Mouse (Mus musculus): ENCODE measurements around the gene Stpg3. TPM values are rescaled to one million over a fixed set of nuclear protein-coding genes. Genes with fewer than 3 reads are reported as not detected.

Gene Stpg3
- total RNA-seq, 1 experiment, result 0.45 TPM

DNA sequence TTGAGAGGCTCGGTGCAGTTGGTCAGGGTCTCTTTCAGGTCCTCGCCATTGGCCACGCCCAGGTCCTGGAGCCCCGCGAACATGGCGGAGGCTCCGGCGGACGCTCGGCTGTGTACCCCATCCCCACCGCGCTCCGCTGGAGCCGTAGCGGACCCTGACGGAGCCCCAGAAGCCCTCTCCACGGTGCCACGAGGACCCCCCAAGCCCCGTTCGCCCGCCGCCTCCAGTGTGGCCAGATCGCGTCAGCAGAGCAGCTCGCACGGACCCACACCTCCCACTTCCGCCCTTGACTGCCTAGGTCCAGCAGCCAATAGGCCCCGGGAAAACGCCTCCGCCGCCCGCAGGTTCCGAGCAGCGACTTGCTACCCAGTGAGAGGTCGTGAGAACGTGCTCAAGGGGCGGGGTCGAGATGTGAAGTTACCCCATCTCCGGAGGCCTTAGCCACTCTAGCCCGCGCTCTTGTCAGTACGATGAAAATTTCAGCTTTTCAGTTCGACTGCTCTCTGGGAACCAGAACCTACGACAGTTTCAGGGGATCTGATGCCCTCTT is 3.2 kb downstream of the Stpg3 start, which contains the start of gene Nelfb:
Gene Nelfb (minus strand): TSS at position 369 of the 550 bp plus-strand sequence.
- peak within 1 kb of the TSS; percentile 93 to 99 for H3K4me3 ChIP-seq (ENCODE audit: insufficient read depth in 1 of 2, low read depth in 1 of 2, low read length in 2 of 2, poor library complexity in 1 of 2, severe bottlenecking in 1 of 2)
- H3K9ac ChIP-seq (ENCODE audit: insufficient read depth, low read depth, low read length, poor library complexity, severe bottlenecking), result peak within 1 kb of the TSS; percentile 97
- peaks cover 7% of the 10 kb centered on the region; the same call in 1 of the 2 replicates for H3K36me3 ChIP-seq (ENCODE audit: control insufficient read depth, insufficient read depth, low read length, poor library complexity, severe bottlenecking)
- TF ChIP-seq CHD2 (IDR thresholded peaks at IDR 0.05; ENCODE audit: low read depth, low read length) (no peak), ZNF384 (IDR thresholded peaks at IDR 0.05; ENCODE audit: low read depth, low read length) (no peak), MAFK (IDR thresholded peaks at IDR 0.05; ENCODE audit: insufficient read depth, low read depth, low read length) (no peak), ZC3H11A (IDR thresholded peaks at IDR 0.05; ENCODE audit: borderline replicate concordance, low read depth, low read length) (no peak), HCFC1 (IDR thresholded peaks at IDR 0.05; ENCODE audit: borderline replicate concordance, insufficient read depth, low read length) (peak; percentile 87)
- peaks cover 8 to 10% of the 10 kb centered on the region in 2 experiments; a peak in 2 of 4 replicates for H3K4me1 ChIP-seq (ENCODE audit: control insufficient read depth in 2 of 2, insufficient read depth in 2 of 2, low read length in 2 of 2, poor library complexity in 1 of 2)
- in situ Hi-C loops (cut with MboI; ENCODE audit: low sequenced_read_pairs in 2 of 2, unreplicated experiment in 2 of 2), result no loop called here
- H3K9me3 ChIP-seq (ENCODE audit: control insufficient read depth, insufficient read depth, low read depth, low read length), result no peaks in the 10 kb centered on the region
- H3K27ac ChIP-seq (ENCODE audit: insufficient read depth, low read depth, low read length, poor library complexity, severe bottlenecking), result peak within 1 kb of the TSS; percentile 64; the same call in 1 of the 2 replicates
- peak; percentile 90 for DNase-seq (ENCODE audit: low read depth, low spot score)

DNA sequence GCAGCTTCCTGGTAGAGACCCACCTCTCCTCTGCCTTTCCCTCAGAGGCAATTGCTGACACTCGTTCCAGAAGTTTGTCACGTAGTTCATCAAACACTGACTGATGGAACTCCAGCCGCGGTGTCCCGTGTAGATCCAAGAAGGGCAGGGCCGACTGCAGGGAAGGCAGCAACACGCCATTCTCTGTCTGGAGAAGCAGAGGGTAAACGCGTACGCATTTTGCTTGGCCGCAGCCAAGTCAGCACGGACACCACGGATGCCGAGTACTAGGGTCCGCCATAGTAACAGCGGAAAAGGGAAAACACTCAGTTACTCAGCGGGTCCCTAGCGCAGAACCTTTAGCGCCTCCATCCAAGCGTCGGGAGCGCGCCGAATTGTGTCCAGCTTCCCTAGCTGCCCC is 3.8 kb downstream of the Stpg3 start:
- peaks cover 12% of the 10 kb centered on the region for H3K36me3 ChIP-seq (ENCODE audit: control insufficient read depth, insufficient read depth, low read length, poor library complexity, severe bottlenecking)
- H3K9me3 ChIP-seq (ENCODE audit: control insufficient read depth, insufficient read depth, low read depth, low read length), result no peaks in the 10 kb centered on the region
- in situ Hi-C loops (cut with MboI; ENCODE audit: low sequenced_read_pairs in 2 of 2, unreplicated experiment in 2 of 2), result no loop called here
- H3K9ac ChIP-seq (ENCODE audit: insufficient read depth, low read depth, low read length, poor library complexity, severe bottlenecking), result peak overlapping the region; percentile 97
- DNase-seq (ENCODE audit: low read depth, low spot score), result no peak
- H3K27ac ChIP-seq (ENCODE audit: insufficient read depth, low read depth, low read length, poor library complexity, severe bottlenecking), result no peak overlapping the region
- peaks cover 8 to 10% of the 10 kb centered on the region in 2 experiments; a peak in 2 of 4 replicates for H3K4me1 ChIP-seq (ENCODE audit: control insufficient read depth in 2 of 2, insufficient read depth in 2 of 2, low read length in 2 of 2, poor library complexity in 1 of 2)
- H3K4me3 ChIP-seq (ENCODE audit: insufficient read depth in 1 of 2, low read depth in 1 of 2, low read length in 2 of 2, poor library complexity in 1 of 2, severe bottlenecking in 1 of 2), result peak overlapping the region; percentile 93 to 99
- no peak for TF ChIP-seq HCFC1 (IDR thresholded peaks at IDR 0.05; ENCODE audit: borderline replicate concordance, insufficient read depth, low read length)
- no peak for TF ChIP-seq CHD2 (IDR thresholded peaks at IDR 0.05; ENCODE audit: low read depth, low read length)
- TF ChIP-seq ZNF384 (IDR thresholded peaks at IDR 0.05; ENCODE audit: low read depth, low read length), result no peak

DNA sequence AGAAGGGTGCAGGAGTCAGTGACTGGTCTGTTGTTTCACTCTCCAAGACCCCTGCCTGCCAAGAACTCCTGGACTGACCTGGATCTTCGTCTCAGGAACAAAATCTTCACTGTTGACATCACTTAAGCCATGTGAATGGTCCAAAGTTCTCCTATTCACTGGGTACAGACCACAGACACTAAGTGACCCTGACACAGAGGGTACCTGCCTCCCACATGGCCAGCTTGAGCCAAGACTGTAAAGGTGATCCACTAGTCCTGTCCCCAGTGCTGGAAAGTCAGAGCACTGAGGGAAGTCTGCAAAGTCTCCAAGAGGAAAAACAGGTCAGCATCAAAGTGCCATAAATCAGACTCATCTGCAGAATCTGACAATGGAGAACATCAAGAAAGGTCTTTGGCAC is 6.8 kb downstream of the Stpg3 start:
- Histone ChIP-seq H3K9ac (ENCODE audit: insufficient read depth, low read depth, low read length, poor library complexity, severe bottlenecking) (no peak overlapping the region), H3K4me3 (ENCODE audit: insufficient read depth in 1 of 2, low read depth in 1 of 2, low read length in 2 of 2, poor library complexity in 1 of 2, severe bottlenecking in 1 of 2) (no peak overlapping the region), H3K27ac (ENCODE audit: insufficient read depth, low read depth, low read length, poor library complexity, severe bottlenecking) (no peak overlapping the region), H3K4me1 (ENCODE audit: control insufficient read depth in 2 of 2, insufficient read depth in 2 of 2, low read length in 2 of 2, poor library complexity in 1 of 2) (peaks cover 0 to 6% of the 10 kb centered on the region in 2 experiments; a peak in 1 of 4 replicates), H3K36me3 (ENCODE audit: control insufficient read depth, insufficient read depth, low read length, poor library complexity, severe bottlenecking) (peaks cover 38% of the 10 kb centered on the region), H3K9me3 (ENCODE audit: control insufficient read depth, insufficient read depth, low read depth, low read length) (no peaks in the 10 kb centered on the region)
- DNase-seq (ENCODE audit: low read depth, low spot score), result no peak
- TF ChIP-seq CHD2 (IDR thresholded peaks at IDR 0.05; ENCODE audit: low read depth, low read length), result no peak
- TF ChIP-seq ZC3H11A (IDR thresholded peaks at IDR 0.05; ENCODE audit: borderline replicate concordance, low read depth, low read length), result no peak
- no peak for TF ChIP-seq ZNF384 (IDR thresholded peaks at IDR 0.05; ENCODE audit: low read depth, low read length)
- TF ChIP-seq MAFK (IDR thresholded peaks at IDR 0.05; ENCODE audit: insufficient read depth, low read depth, low read length), result no peak
- TF ChIP-seq HCFC1 (IDR thresholded peaks at IDR 0.05; ENCODE audit: borderline replicate concordance, insufficient read depth, low read length), result no peak
- in situ Hi-C loops (cut with MboI; ENCODE audit: low sequenced_read_pairs in 2 of 2, unreplicated experiment in 2 of 2), result no loop called here

DNA sequence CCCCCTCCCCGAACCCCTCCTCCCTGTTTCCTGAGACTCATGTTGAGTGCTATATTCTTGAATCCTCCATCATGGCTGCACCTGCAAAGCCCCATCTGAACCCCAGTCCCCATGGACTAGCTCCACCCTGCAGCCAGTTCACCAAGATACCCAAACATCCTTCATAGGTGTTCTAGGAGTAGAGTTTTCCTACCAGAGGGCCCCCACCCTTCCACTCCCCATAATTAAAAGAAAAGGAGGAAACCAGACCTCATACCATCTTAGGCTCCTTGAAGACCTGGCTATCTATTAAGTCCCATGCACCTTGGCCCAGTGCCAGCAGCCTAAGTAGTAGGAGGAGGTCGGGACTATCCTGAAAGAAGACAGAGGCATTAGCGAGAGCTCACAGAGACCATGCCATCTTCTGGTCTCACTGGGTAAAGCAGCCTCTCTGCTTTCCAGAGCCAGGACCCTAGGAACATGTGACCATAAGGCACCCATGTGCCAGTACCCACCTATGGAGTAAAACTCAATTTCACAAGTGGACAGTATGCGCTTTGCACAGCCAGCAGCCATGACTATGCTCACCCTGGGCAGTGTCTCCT is 10.7 kb downstream of the Stpg3 start:
- Histone ChIP-seq H3K4me1 (ENCODE audit: control insufficient read depth in 2 of 2, insufficient read depth in 2 of 2, low read length in 2 of 2, poor library complexity in 1 of 2) (no peaks in the 10 kb centered on the region), H3K36me3 (ENCODE audit: control insufficient read depth, insufficient read depth, low read length, poor library complexity, severe bottlenecking) (peaks cover 54% of the 10 kb centered on the region), H3K9ac (ENCODE audit: insufficient read depth, low read depth, low read length, poor library complexity, severe bottlenecking) (no peak overlapping the region), H3K4me3 (ENCODE audit: insufficient read depth in 1 of 2, low read depth in 1 of 2, low read length in 2 of 2, poor library complexity in 1 of 2, severe bottlenecking in 1 of 2) (no peak overlapping the region), H3K27ac (ENCODE audit: insufficient read depth, low read depth, low read length, poor library complexity, severe bottlenecking) (no peak overlapping the region), H3K9me3 (ENCODE audit: control insufficient read depth, insufficient read depth, low read depth, low read length) (no peaks in the 10 kb centered on the region)
- in situ Hi-C loops (cut with MboI; ENCODE audit: low sequenced_read_pairs in 2 of 2, unreplicated experiment in 2 of 2), result no loop called here
- DNase-seq (ENCODE audit: low read depth, low spot score), result no peak
- TF ChIP-seq CHD2 (IDR thresholded peaks at IDR 0.05; ENCODE audit: low read depth, low read length) (no peak), HCFC1 (IDR thresholded peaks at IDR 0.05; ENCODE audit: borderline replicate concordance, insufficient read depth, low read length) (no peak)

Data from ES-E14 (cell line).